Mouse (Mus musculus): Measurements from ENCODE around the gene Mta2. TPM values are rescaled to one million over a fixed set of nuclear protein-coding genes. Genes with fewer than 3 reads are reported as not detected.
A peak's percentile ranks its signal among the peaks of the same experiment; 100 is the strongest.

The Mta2 gene
- total RNA-seq, 2 experiments from 2014 or later: 23.5 to 27.2 TPM

- TF ChIP-seq CTCF (IDR thresholded peaks at IDR 0.05): no peak
- intact Hi-C loops (cut with DNase I): loop anchor here (5.0 kb wide), 1 partner anchor 36 kb away; no protein-coding TSS in a partner anchor
- no peak for DNase-seq
Observed at GRCm38 (mm10) chr19:8991245-8991870, 49.7 kb downstream of the Mta2 start.

GRCm38 (mm10) chr19:8991871-8992735 lies 50.4 kb downstream of the Mta2 start:
- Histone ChIP-seq H3K4me3 (peak overlapping the region; percentile 99), H3K27ac (peak overlapping the region; percentile 100)
- no peak for TF ChIP-seq CTCF (IDR thresholded peaks at IDR 0.05)
- intact Hi-C loops (cut with DNase I): loop anchor here (1.0 to 5.0 kb wide), 3 partner anchors 15 to 90 kb away; no protein-coding TSS in a partner anchor
- DNase-seq: peak; percentile 69

More at GRCm38 (mm10) chr19:8991245-8991870, 49.7 kb downstream of the Mta2 start:
- peak overlapping the region; percentile 99 for H3K4me3 ChIP-seq
- peak overlapping the region; percentile 100 for H3K27ac ChIP-seq

GRCm38 (mm10) chr19:8992769-8993624 lies 51.3 kb downstream of the Mta2 start:
- TF ChIP-seq CTCF (IDR thresholded peaks at IDR 0.05): peak; percentile 88

GRCm38 (mm10) chr19:8993625-8993912 lies 51.9 kb downstream of the Mta2 start:
- DNase-seq: no peak
- TF ChIP-seq CTCF (IDR thresholded peaks at IDR 0.05): no peak
- Histone ChIP-seq H3K4me3 (peak overlapping the region; percentile 99), H3K27ac (peak overlapping the region; percentile 100)
- intact Hi-C loops (cut with DNase I): loop anchor here (2.0 to 5.0 kb wide), 2 partner anchors 17 to 34 kb away; no protein-coding TSS in a partner anchor

More at GRCm38 (mm10) chr19:8992769-8993624, 51.3 kb downstream of the Mta2 start:
- Histone ChIP-seq H3K27ac (peak overlapping the region; percentile 100), H3K4me3 (peak overlapping the region; percentile 99)
- peak; percentile 93 for DNase-seq
- intact Hi-C loops (cut with DNase I): loop anchor here (1.0 to 5.0 kb wide), 3 partner anchors 16 to 89 kb away; no protein-coding TSS in a partner anchor

- DNase-seq: no peak
- intact Hi-C loops (cut with DNase I): loop anchor here (5.0 kb wide), 1 partner anchor 32 kb away; no protein-coding TSS in a partner anchor
- TF ChIP-seq CTCF (IDR thresholded peaks at IDR 0.05): no peak
- H3K27ac ChIP-seq: peak overlapping the region; percentile 100
- H3K4me3 ChIP-seq: peak overlapping the region; percentile 99
Observed at GRCm38 (mm10) chr19:8994813-8995607, 53.3 kb downstream of the Mta2 start.

GRCm38 (mm10) chr19:8996601-8997000 lies 54.9 kb downstream of the Mta2 start:
- Histone ChIP-seq H3K27ac (peak overlapping the region; percentile 100), H3K4me3 (peak overlapping the region; percentile 99)
- DNase-seq: no peak
- intact Hi-C loops (cut with DNase I): no loop called here
- peak; percentile 16; the same call in 1 of the 2 replicates for TF ChIP-seq CTCF (IDR thresholded peaks at IDR 0.05)

GRCm38 (mm10) chr19:8997546-8997945 lies 55.9 kb downstream of the Mta2 start:
- Histone ChIP-seq H3K4me3 (peak overlapping the region; percentile 99), H3K27ac (peak overlapping the region; percentile 100)
- peak; percentile 2; the same call in 1 of the 2 replicates for TF ChIP-seq CTCF (IDR thresholded peaks at IDR 0.05)
- DNase-seq: peak; percentile 94
- intact Hi-C loops (cut with DNase I): no loop called here

- no peak for DNase-seq
- TF ChIP-seq CTCF (IDR thresholded peaks at IDR 0.05): no peak
- intact Hi-C loops (cut with DNase I): no loop called here
- H3K27ac ChIP-seq: peak overlapping the region; percentile 100
- H3K4me3 ChIP-seq: peak overlapping the region; percentile 99
Observed at GRCm38 (mm10) chr19:8998546-8998945, 56.9 kb downstream of the Mta2 start.

GRCm38 (mm10) chr19:8999223-8999622 lies 57.5 kb downstream of the Mta2 start:
- no peak for DNase-seq
- peak overlapping the region; percentile 99 for H3K4me3 ChIP-seq
- TF ChIP-seq CTCF (IDR thresholded peaks at IDR 0.05): no peak
- H3K27ac ChIP-seq: peak overlapping the region; percentile 100
- intact Hi-C loops (cut with DNase I): no loop called here

Other genes with a start within 250 kb of the Mta2 start
- 10 to 100 TPM; 33.9 to 35.1 TPM for gene Slc3a2, start 218.5 kb upstream of the Mta2 start, total RNA-seq (2021)
- 10 to 100 TPM; 15.4 to 16.4 TPM for gene Wdr74, start 206.0 kb upstream of the Mta2 start, total RNA-seq (2021)
- not detected for gene 1700092M07Rik, start 201.2 kb upstream of the Mta2 start, total RNA-seq (2021)
- gene Stx5a, start 200.5 kb upstream of the Mta2 start, total RNA-seq (2021): 10 to 100 TPM; 20.8 to 22.1 TPM
- gene Nxf1, start 184.8 kb upstream of the Mta2 start, total RNA-seq (2021): 10 to 100 TPM; 37.8 to 41.5 TPM
- 100 to 1,000 TPM in 1 of 2 experiments, 10 to 100 TPM in 1; 77.2 to 118 TPM for gene Tmem223, start 170.9 kb upstream of the Mta2 start, total RNA-seq (2021)
- 10 to 100 TPM in 1 of 2 experiments, 1 to 10 TPM in 1; 7.4 to 10.6 TPM for gene Tmem179b, start 167.4 kb upstream of the Mta2 start, total RNA-seq (2021)
- 1 to 10 TPM; 5.2 to 6.7 TPM for gene Taf6l, start 155.5 kb upstream of the Mta2 start, total RNA-seq (2021)
- gene Polr2g, start 143.3 kb upstream of the Mta2 start, total RNA-seq (2021): 10 to 100 TPM; 35.6 to 42.6 TPM
- gene Zbtb3, start 139.3 kb upstream of the Mta2 start, total RNA-seq (2021): 1 to 10 TPM in 1 of 2 experiments, under 1 TPM in 1; 0.82 to 1.1 TPM
- 10 to 100 TPM; 11.9 to 12.6 TPM for gene Ttc9c, start 122.5 kb upstream of the Mta2 start, total RNA-seq (2021)
- 10 to 100 TPM; 40.1 to 49.4 TPM for gene Hnrnpul2, start 121.9 kb upstream of the Mta2 start, total RNA-seq (2021)
- not detected for gene AC129217.1, start 112.1 kb upstream of the Mta2 start, total RNA-seq (2021)
- gene Bscl2, start 104.4 kb upstream of the Mta2 start, total RNA-seq (2021): 10 to 100 TPM; 16.8 to 18.4 TPM
- not detected for gene Gng3, start 102.7 kb upstream of the Mta2 start, total RNA-seq (2021)
- gene Lrrn4cl, start 91.1 kb upstream of the Mta2 start, total RNA-seq (2021): 1 to 10 TPM; 7.3 to 7.8 TPM
- gene Ubxn1, start 70.4 kb upstream of the Mta2 start, total RNA-seq (2021): 100 to 1,000 TPM; 199 to 235 TPM
- gene Uqcc3, start 61.0 kb upstream of the Mta2 start, total RNA-seq (2021): 10 to 100 TPM; 57.7 to 59.0 TPM
- gene Lbhd1, start 58.1 kb upstream of the Mta2 start, total RNA-seq (2021): 1 to 10 TPM in 1 of 2 experiments, under 1 TPM in 1; 0.99 to 6.1 TPM
- not detected for gene Gm49403, start 57.9 kb upstream of the Mta2 start, total RNA-seq (2021)
- 10 to 100 TPM; 11.8 to 13.5 TPM for gene 1810009A15Rik, start 53.0 kb upstream of the Mta2 start, total RNA-seq (2021)
- 1 to 10 TPM in 1 of 2 experiments, under 1 TPM in 1; 0.61 to 5.3 TPM for gene Gm49416, start 52.9 kb upstream of the Mta2 start, total RNA-seq (2021)
- gene Ints5, start 48.9 kb upstream of the Mta2 start, total RNA-seq (2021): 10 to 100 TPM; 10.6 to 12.5 TPM
- 10 to 100 TPM; 21.6 to 26.4 TPM for gene Ganab, start 43.8 kb upstream of the Mta2 start, total RNA-seq (2021)
- gene B3gat3, start 21.5 kb upstream of the Mta2 start, total RNA-seq (2021): 10 to 100 TPM; 32.2 to 35.7 TPM
- 1 to 10 TPM; 7.3 TPM for gene Rom1, start 12.5 kb upstream of the Mta2 start, total RNA-seq (2021)
- gene Eml3, start 12.3 kb upstream of the Mta2 start, total RNA-seq (2021): 1 to 10 TPM; 3.4 to 6.2 TPM
- 10 to 100 TPM in 1 of 2 experiments, 1 to 10 TPM in 1; 7.9 to 10.4 TPM for gene Tut1, start 12.0 kb downstream of the Mta2 start, total RNA-seq (2021)
- 100 to 1,000 TPM; 423 to 463 TPM for gene Eef1g, start 25.2 kb downstream of the Mta2 start, total RNA-seq (2021)
- 100 to 1,000 TPM; 212 to 217 TPM for gene Ahnak, start 47.4 kb downstream of the Mta2 start, total RNA-seq (2021)
- not detected for gene Scgb1a1, start 146.1 kb downstream of the Mta2 start, total RNA-seq (2021)
- 10 to 100 TPM; 29.3 to 32.8 TPM for gene Asrgl1, start 193.8 kb downstream of the Mta2 start, total RNA-seq (2021)